Mouse (Mus musculus): ENCODE data around the gene Sgpp1. TPM values are rescaled to one million over a fixed set of nuclear protein-coding genes. Genes with fewer than 3 reads are reported as not detected.

Gene Sgpp1
- polyA plus RNA-seq, 1 experiment = 26.0 TPM

- Histone ChIP-seq H3K27me3 (ENCODE audit: control insufficient read depth, insufficient read depth, low read length) (no peaks in the 10 kb centered on the region), H3K36me3 (ENCODE audit: control insufficient read depth, insufficient read depth, low read length) (no peaks in the 10 kb centered on the region), H3K4me1 (ENCODE audit: control insufficient read depth, insufficient read depth, insufficient read length) (no peaks in the 10 kb centered on the region), H3K27ac (ENCODE audit: insufficient read depth, low read length) (peak overlapping the region; percentile 13; the same call in 1 of the 2 replicates), H3K4me3 (ENCODE audit: extremely low read depth, insufficient read depth, insufficient read length) (peak overlapping the region; percentile 80)
- TF ChIP-seq POLR2A (IDR thresholded peaks at IDR 0.05; ENCODE audit: low read depth, low read length) = no peak
- no peak for TF ChIP-seq CTCF (IDR thresholded peaks at IDR 0.05; ENCODE audit: extremely low read depth, insufficient read depth, insufficient read length, insufficient replicate concordance)
- WGBS = 1% methylated on average over 10 of the region's 10 CpGs
- no peak for DNase-seq (ENCODE audit: low read depth in 1 of 2, low spot score in 2 of 2)
Observed at GRCm38 (mm10) chr12:75734167-75734566, 1.4 kb downstream of the Sgpp1 start.

GRCm38 (mm10) chr12:75733331-75734070 lies 2.0 kb downstream of the Sgpp1 start:
- DNase-seq (ENCODE audit: low read depth in 1 of 2, low spot score in 2 of 2) = no peak
- peak overlapping the region; percentile 80 for H3K4me3 ChIP-seq (ENCODE audit: extremely low read depth, insufficient read depth, insufficient read length)
- peak overlapping the region; percentile 72 for H3K27ac ChIP-seq (ENCODE audit: insufficient read depth, low read length)
- H3K27me3 ChIP-seq (ENCODE audit: control insufficient read depth, insufficient read depth, low read length) = no peaks in the 10 kb centered on the region
- 18% methylated on average over 7 of the region's 7 CpGs for WGBS
- no peaks in the 10 kb centered on the region for H3K4me1 ChIP-seq (ENCODE audit: control insufficient read depth, insufficient read depth, insufficient read length)
- TF ChIP-seq CTCF (IDR thresholded peaks at IDR 0.05; ENCODE audit: extremely low read depth, insufficient read depth, insufficient read length, insufficient replicate concordance) (no peak), POLR2A (IDR thresholded peaks at IDR 0.05; ENCODE audit: low read depth, low read length) (no peak)
- H3K36me3 ChIP-seq (ENCODE audit: control insufficient read depth, insufficient read depth, low read length) = no peaks in the 10 kb centered on the region

- 74% methylated on average over 6 of the region's 6 CpGs for WGBS
- Histone ChIP-seq H3K27me3 (ENCODE audit: control insufficient read depth, insufficient read depth, low read length) (no peaks in the 10 kb centered on the region), H3K36me3 (ENCODE audit: control insufficient read depth, insufficient read depth, low read length) (no peaks in the 10 kb centered on the region), H3K4me1 (ENCODE audit: control insufficient read depth, insufficient read depth, insufficient read length) (no peaks in the 10 kb centered on the region), H3K27ac (ENCODE audit: insufficient read depth, low read length) (no peak overlapping the region), H3K4me3 (ENCODE audit: extremely low read depth, insufficient read depth, insufficient read length) (no peak overlapping the region)
- no peak for DNase-seq (ENCODE audit: low read depth in 1 of 2, low spot score in 2 of 2)
- TF ChIP-seq POLR2A (IDR thresholded peaks at IDR 0.05; ENCODE audit: low read depth, low read length) (no peak), CTCF (IDR thresholded peaks at IDR 0.05; ENCODE audit: extremely low read depth, insufficient read depth, insufficient read length, insufficient replicate concordance) (no peak)
Observed at GRCm38 (mm10) chr12:75731927-75732443, 3.5 kb downstream of the Sgpp1 start.

DNA sequence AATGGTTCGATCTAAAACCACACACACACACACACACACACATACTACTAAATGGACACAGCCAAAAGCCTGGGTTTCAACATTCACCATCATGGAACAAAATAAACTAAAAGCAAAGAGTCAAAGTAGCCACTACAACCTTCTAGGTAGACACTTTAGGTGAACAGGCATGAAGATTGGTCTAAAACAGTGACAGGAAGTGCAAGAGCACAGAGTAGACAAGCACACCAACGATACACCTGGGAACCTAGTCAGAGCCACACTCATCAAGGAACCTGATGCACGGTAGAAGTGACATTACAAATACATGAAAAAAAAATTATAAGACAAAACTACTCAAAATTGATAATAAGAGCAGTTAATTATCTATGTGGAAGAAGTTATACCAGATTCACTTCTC lies 4.0 kb downstream of the Sgpp1 start:
- Histone ChIP-seq H3K27me3 (ENCODE audit: control insufficient read depth, insufficient read depth, low read length) (no peaks in the 10 kb centered on the region), H3K4me3 (ENCODE audit: extremely low read depth, insufficient read depth, insufficient read length) (no peak overlapping the region), H3K4me1 (ENCODE audit: control insufficient read depth, insufficient read depth, insufficient read length) (no peaks in the 10 kb centered on the region), H3K27ac (ENCODE audit: insufficient read depth, low read length) (no peak overlapping the region), H3K36me3 (ENCODE audit: control insufficient read depth, insufficient read depth, low read length) (no peaks in the 10 kb centered on the region)
- 52% methylated on average over 3 of the region's 3 CpGs for WGBS
- TF ChIP-seq POLR2A (IDR thresholded peaks at IDR 0.05; ENCODE audit: low read depth, low read length) (no peak), CTCF (IDR thresholded peaks at IDR 0.05; ENCODE audit: extremely low read depth, insufficient read depth, insufficient read length, insufficient replicate concordance) (no peak)
- no peak for DNase-seq (ENCODE audit: low read depth in 1 of 2, low spot score in 2 of 2)

DNA sequence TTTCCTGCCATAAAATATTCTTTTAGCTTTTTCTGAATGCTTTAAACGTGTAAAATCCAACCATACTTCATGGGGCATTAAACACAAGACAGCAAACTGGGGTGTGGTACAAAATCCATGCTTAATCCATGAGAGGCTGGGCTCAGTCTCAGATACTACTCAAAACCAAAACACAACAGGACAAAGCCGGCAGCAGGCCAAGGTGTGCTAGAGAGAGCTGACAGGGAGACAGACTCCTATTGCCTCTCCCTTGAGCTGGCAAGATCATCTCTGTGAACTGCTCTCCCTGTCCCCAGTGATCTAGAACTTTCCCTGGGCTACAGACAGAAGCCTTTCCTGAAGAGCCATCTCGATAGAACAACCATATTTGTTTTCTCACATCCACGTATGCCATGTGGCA lies 5.1 kb downstream of the Sgpp1 start:
- Histone ChIP-seq H3K4me3 (ENCODE audit: extremely low read depth, insufficient read depth, insufficient read length) (no peak overlapping the region), H3K4me1 (ENCODE audit: control insufficient read depth, insufficient read depth, insufficient read length) (peaks cover 6% of the 10 kb centered on the region), H3K27ac (ENCODE audit: insufficient read depth, low read length) (0 out of 2 replicates have a peak overlapping the region, but pooled peaks have one; percentile 43), H3K36me3 (ENCODE audit: control insufficient read depth, insufficient read depth, low read length) (no peaks in the 10 kb centered on the region), H3K27me3 (ENCODE audit: control insufficient read depth, insufficient read depth, low read length) (no peaks in the 10 kb centered on the region)
- TF ChIP-seq CTCF (IDR thresholded peaks at IDR 0.05; ENCODE audit: extremely low read depth, insufficient read depth, insufficient read length, insufficient replicate concordance) = no peak
- TF ChIP-seq POLR2A (IDR thresholded peaks at IDR 0.05; ENCODE audit: low read depth, low read length) = no peak
- WGBS = 82% methylated on average over 4 of the region's 4 CpGs
- no peak for DNase-seq (ENCODE audit: low read depth in 1 of 2, low spot score in 2 of 2)

DNA sequence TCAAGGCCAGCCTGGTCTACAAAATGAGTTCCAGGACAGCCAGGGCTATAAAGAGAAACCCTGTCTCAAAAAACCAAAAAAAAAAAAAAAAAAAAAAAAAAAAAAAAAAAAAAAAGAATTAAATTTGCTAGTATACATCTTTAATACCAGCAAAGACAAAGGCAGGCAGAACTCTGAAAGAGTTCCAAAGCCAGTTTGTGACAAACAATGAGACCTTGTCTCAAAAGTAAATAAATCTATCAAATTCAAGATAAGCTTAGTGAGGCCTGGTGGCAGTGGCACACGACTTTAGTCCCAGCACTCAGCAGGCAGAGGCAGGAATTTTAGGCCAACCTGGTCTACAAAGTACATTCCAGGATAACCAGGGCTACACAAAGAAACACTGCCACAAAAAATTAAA lies 5.7 kb downstream of the Sgpp1 start:
- no peak for DNase-seq (ENCODE audit: low read depth in 1 of 2, low spot score in 2 of 2)
- no peaks in the 10 kb centered on the region for H3K27me3 ChIP-seq (ENCODE audit: control insufficient read depth, insufficient read depth, low read length)
- H3K36me3 ChIP-seq (ENCODE audit: control insufficient read depth, insufficient read depth, low read length) = no peaks in the 10 kb centered on the region
- WGBS = 63% methylated on average over 1 of the region's 1 CpGs
- TF ChIP-seq POLR2A (IDR thresholded peaks at IDR 0.05; ENCODE audit: low read depth, low read length) (no peak), CTCF (IDR thresholded peaks at IDR 0.05; ENCODE audit: extremely low read depth, insufficient read depth, insufficient read length, insufficient replicate concordance) (no peak)
- H3K27ac ChIP-seq (ENCODE audit: insufficient read depth, low read length) = no peak overlapping the region
- no peak overlapping the region for H3K4me3 ChIP-seq (ENCODE audit: extremely low read depth, insufficient read depth, insufficient read length)
- peaks cover 6% of the 10 kb centered on the region for H3K4me1 ChIP-seq (ENCODE audit: control insufficient read depth, insufficient read depth, insufficient read length)

Data from spleen, adult 2 months (tissue).